Mouse (Mus musculus) heart, postnatal 0 days (tissue): ENCODE data around the gene Tymp. TPM values are rescaled to one million over a fixed set of nuclear protein-coding genes. Genes with fewer than 3 reads are reported as not detected.
A peak's percentile ranks its signal among the peaks of the same experiment; 100 is the strongest.

Experiments
- ATAC-seq: fragments of 200-750 bp; cut with Nextera tagmentation; 2 replicates; pipeline ENCODE4 v1.8.0; 2017; ENCODE audit warnings: low read depth, moderate number of reproducible peaks, moderate library complexity; ENCODE audit not compliant: insufficient read depth
- DNase-seq: peaks from one replicate; pipeline ENCODE4 v3.0.0-alpha.2; 2016; ENCODE audit warnings: low spot score
- H3K27ac ChIP-seq: fragments of 300-500 bp; sonication (generic); 2 replicates; pipeline ENCODE4 v1.5.1; 2014; ENCODE audit warnings: low read depth, mild to moderate bottlenecking
- H3K27me3 ChIP-seq: fragments of 300-500 bp; sonication (generic); 2 replicates; pipeline ENCODE4 v1.6.1; 2014; ENCODE audit warnings: low read length, mixed read lengths; ENCODE audit not compliant: control insufficient read depth, insufficient read depth
- H3K36me3 ChIP-seq: fragments of 300-500 bp; sonication (generic); replicated peaks from 2 replicates; pipeline ENCODE4 v1.6.1; 2014; ENCODE audit warnings: low read length, mixed read lengths; ENCODE audit not compliant: control insufficient read depth, insufficient read depth
- H3K4me1 ChIP-seq: fragments of 300-500 bp; sonication (generic); 2 replicates; pipeline ENCODE4 v1.6.1; 2014; ENCODE audit warnings: antibody characterized with exemption; ENCODE audit not compliant: control insufficient read depth, insufficient read depth
- H3K4me2 ChIP-seq: fragments of 300-500 bp; sonication (generic); 2 replicates; pipeline ENCODE4 v1.6.1; 2014; ENCODE audit warnings: low read depth, mild to moderate bottlenecking, low read length, moderate library complexity
- H3K4me3 ChIP-seq: fragments of 300-500 bp; sonication (generic); 2 replicates; pipeline ENCODE4 v1.5.1; 2014; ENCODE audit warnings: low read depth, low read length
- H3K9ac ChIP-seq: fragments of 300-500 bp; sonication (generic); replicated peaks from 2 replicates; pipeline ENCODE4 v1.6.1; 2014; ENCODE audit warnings: low read depth, low read length, mixed read lengths
- H3K9me3 ChIP-seq: fragments of 300-500 bp; sonication (generic); replicated peaks from 2 replicates; pipeline ENCODE4 v1.6.1; 2016; ENCODE audit warnings: low read length; ENCODE audit not compliant: control insufficient read depth
- CTCF ChIP-seq: IDR thresholded peaks from 2 replicates; pipeline ENCODE4 v1.5.1; 2016; ENCODE audit warnings: antibody characterized with exemption, control low read depth, low read depth
- EP300 ChIP-seq: IDR thresholded peaks from 2 replicates; pipeline ENCODE4 v1.6.1; 2016; ENCODE audit warnings: antibody characterized with exemption, low read depth
- WGBS: fragments of 180-500 bp; shearing (Covaris S2); extraction: QIAGEN DNeasy Blood & Tissue Kit; methylation state at CpG from one replicate; pipeline ENCODE4 v1.1.7; 2014; 5-methylcytosine and 5-hydroxymethylcytosine counted together
- polyA plus RNA-seq: library from polyadenylated mRNA; unstranded; fragments of >200 nt; fragmentation: Nextera tagmentation; extraction: Ambion mirVana; gene quantifications from 2 replicates; pipeline ENCODE4 v1.2.1, GENCODE M21; 2015
- total RNA-seq: library from RNA; depleted of rRNA; stranded (reverse); fragments of >200 nt; gene quantifications from 2 replicates; pipeline ENCODE4 v1.2.3, GENCODE M21; 2014; ENCODE audit warnings: low replicate concordance; rRNA removed

Tymp gene
- total and polyA plus RNA-seq, 2 experiments from 2014 or later, result 1.3 to 1.6 TPM

DNA sequence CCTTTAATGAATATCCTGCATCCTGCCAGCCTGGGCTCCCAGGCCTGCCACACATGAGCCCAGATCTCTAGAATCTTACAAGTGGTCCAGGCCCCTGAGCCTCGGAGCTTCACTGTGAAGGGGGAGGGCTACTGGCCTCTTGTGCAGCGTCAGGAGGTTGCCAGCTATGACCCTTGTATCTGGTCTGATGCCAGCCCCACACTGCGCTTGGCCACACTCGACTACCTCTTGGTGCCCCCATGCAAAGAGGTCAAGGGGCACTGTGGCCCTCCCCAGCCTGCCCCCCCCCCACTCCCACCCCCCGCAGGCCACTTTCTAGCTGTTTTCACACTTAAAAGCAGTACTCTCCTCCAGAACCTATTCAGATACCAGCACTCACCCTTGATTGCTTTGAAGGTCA is 50.4 kb downstream of the Tymp start:
- ATAC-seq, result no peak
- WGBS, result 41% methylated on average over 5 of the region's 5 CpGs
- H3K4me3 ChIP-seq, result no peak overlapping the region

DNA sequence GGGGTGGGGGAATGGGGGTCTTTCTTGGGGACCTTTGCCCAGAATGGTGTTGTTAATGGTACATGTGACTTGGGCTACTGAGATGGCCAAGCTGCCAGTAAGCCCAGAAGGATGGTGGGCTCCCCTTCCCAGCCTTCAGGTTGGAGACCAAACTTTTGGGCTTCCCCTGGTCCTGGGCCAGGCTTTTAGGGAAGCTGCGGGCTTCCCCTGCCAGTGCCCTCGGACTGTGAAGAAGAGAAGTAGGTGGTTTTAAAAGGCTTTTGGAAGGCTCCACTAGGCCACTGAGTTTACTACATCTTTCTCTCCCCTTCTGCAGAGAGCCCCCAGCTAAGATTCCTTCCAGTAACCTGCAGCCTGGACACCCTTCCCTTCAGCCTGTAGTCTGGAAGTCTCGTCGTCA is 53.2 kb downstream of the Tymp start:
- H3K9me3 ChIP-seq, result no peaks in the 10 kb centered on the region
- no peak overlapping the region for H3K27ac ChIP-seq
- no peak for ATAC-seq
- no peak overlapping the region for H3K4me2 ChIP-seq
- no peak overlapping the region for H3K9ac ChIP-seq
- no peaks in the 10 kb centered on the region for H3K36me3 ChIP-seq
- H3K4me1 ChIP-seq, result peaks cover 4% of the 10 kb centered on the region; the same call in 1 of the 2 replicates
- no peak for DNase-seq
- peaks cover 25% of the 10 kb centered on the region for H3K27me3 ChIP-seq
- 86% methylated on average over 4 of the region's 4 CpGs for WGBS
- no peak overlapping the region for H3K4me3 ChIP-seq
- TF ChIP-seq CTCF, result no peak
- TF ChIP-seq EP300, result no peak

More for the DNA sequence above, 50.4 kb downstream of the Tymp start:
- Histone ChIP-seq H3K36me3 (no peaks in the 10 kb centered on the region), H3K27me3 (peaks cover 19% of the 10 kb centered on the region), H3K4me1 (peaks cover 4% of the 10 kb centered on the region; the same call in 1 of the 2 replicates), H3K9ac (no peak overlapping the region), H3K27ac (no peak overlapping the region), H3K9me3 (no peaks in the 10 kb centered on the region), H3K4me2 (no peak overlapping the region)
- DNase-seq, result no peak
- TF ChIP-seq EP300 (no peak), CTCF (no peak)

DNA sequence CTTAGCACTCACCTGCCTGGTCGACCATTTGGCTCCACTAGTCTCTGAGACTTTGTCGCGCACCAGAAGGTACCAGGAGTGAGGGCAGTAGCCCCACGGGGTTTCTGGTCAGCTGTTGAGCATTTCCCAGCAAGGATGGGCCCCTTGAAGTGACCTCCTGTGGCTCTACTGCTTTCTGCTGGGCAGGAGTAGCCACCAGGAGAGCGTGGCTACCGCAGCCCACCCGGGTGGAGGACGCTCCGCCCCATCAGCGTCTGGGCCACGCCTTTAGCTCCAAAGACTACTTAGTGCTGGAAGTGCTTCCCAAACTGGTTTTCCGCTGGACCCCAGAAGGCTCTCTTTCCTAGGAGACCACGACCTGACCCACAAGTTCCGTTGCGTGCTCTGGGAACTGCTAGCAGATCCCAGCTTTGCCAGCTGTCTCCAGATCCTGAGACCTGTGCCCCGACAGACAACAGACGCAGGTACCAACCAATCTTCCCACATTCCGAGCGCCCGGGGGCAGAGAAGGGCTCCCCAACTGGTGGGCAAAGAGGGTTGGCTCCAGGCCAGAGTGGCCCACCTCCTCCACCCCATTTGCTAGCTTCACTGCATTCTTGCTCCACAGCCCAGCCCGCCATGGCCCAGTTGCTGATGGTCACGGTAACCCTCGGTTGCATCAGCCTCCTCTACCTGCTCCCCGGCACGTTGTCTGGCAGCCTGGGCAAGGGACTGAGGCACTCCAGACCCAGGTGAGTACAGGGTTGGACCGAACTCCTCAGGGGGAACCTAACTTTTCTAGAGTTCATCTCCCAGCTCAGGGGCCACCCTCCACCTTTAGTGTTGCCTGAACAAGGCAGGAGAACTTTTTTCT is 53.9 kb downstream of the Tymp start, which contains the start of gene Adm2:
TSS of gene Adm2 (plus strand) at position 51 of the 853 bp plus-strand sequence.
- no peak for DNase-seq
- H3K9ac ChIP-seq, result no peak within 1 kb of the TSS
- no peak; the same call in 1 of the 2 replicates for ATAC-seq
- H3K9me3 ChIP-seq, result no peaks in the 10 kb centered on the region
- H3K4me2 ChIP-seq, result peak within 1 kb of the TSS; percentile 55
- peak within 1 kb of the TSS; percentile 21 for H3K4me3 ChIP-seq
- H3K27me3 ChIP-seq, result peaks cover 25% of the 10 kb centered on the region
- H3K27ac ChIP-seq, result no peak within 1 kb of the TSS
- H3K36me3 ChIP-seq, result no peaks in the 10 kb centered on the region
- 5% methylated on average over 26 of the region's 26 CpGs for WGBS
- no peak for TF ChIP-seq EP300
- TF ChIP-seq CTCF, result no peak
- H3K4me1 ChIP-seq, result peaks cover 4% of the 10 kb centered on the region; the same call in 1 of the 2 replicates

Other genes with a start within 250 kb of the Tymp start
- gene Hdac10, start 248.3 kb downstream of the Tymp start, total RNA-seq, result 14.9 and 17.4 TPM in 2 replicates
- 10.7 and 10.8 TPM in 2 replicates for gene Hdac10, start 248.3 kb downstream of the Tymp start, polyA plus RNA-seq
- 7.1 and 55.2 TPM in 2 replicates for gene Mapk12, start 236.3 kb downstream of the Tymp start, total RNA-seq
- gene Mapk12, start 236.3 kb downstream of the Tymp start, polyA plus RNA-seq, result 18.6 and 18.9 TPM in 2 replicates
- gene Mapk11, start 227.4 kb downstream of the Tymp start, total RNA-seq, result 1.0 and 4.9 TPM in 2 replicates
- gene Mapk11, start 227.4 kb downstream of the Tymp start, polyA plus RNA-seq, result 2.5 and 2.6 TPM in 2 replicates
- gene Plxnb2, start 196.3 kb downstream of the Tymp start, total RNA-seq, result 153 and 199 TPM in 2 replicates
- gene Plxnb2, start 196.3 kb downstream of the Tymp start, polyA plus RNA-seq, result 51.6 and 54.5 TPM in 2 replicates
- gene Dennd6b, start 180.5 kb downstream of the Tymp start, total RNA-seq, result 15.2 and 19.2 TPM in 2 replicates
- 14.5 and 14.8 TPM in 2 replicates for gene Dennd6b, start 180.5 kb downstream of the Tymp start, polyA plus RNA-seq
- gene Ppp6r2, start 165.5 kb downstream of the Tymp start, total RNA-seq, result 65.1 and 98.4 TPM in 2 replicates
- 27.4 and 27.7 TPM in 2 replicates for gene Ppp6r2, start 165.5 kb downstream of the Tymp start, polyA plus RNA-seq
- gene Sbf1, start 61.7 kb downstream of the Tymp start, total RNA-seq, result 113 and 147 TPM in 2 replicates
- 17.7 and 25.6 TPM in 2 replicates for gene Sbf1, start 61.7 kb downstream of the Tymp start, polyA plus RNA-seq
- not detected in 2 replicates for gene Adm2, start 54.3 kb downstream of the Tymp start, total RNA-seq
- gene Adm2, start 54.3 kb downstream of the Tymp start, polyA plus RNA-seq, result not detected in 2 replicates
- not detected in 2 replicates for gene Miox, start 42.6 kb downstream of the Tymp start, total RNA-seq
- not detected in 2 replicates for gene Miox, start 42.6 kb downstream of the Tymp start, polyA plus RNA-seq
- gene Lmf2, start 21.4 kb downstream of the Tymp start, total RNA-seq, result 26.9 and 33.5 TPM in 2 replicates
- gene Lmf2, start 21.4 kb downstream of the Tymp start, polyA plus RNA-seq, result 31.4 and 33.3 TPM in 2 replicates
- 83.8 and 136 TPM in 2 replicates for gene Ncaph2, start 21.3 kb downstream of the Tymp start, total RNA-seq
- 59.4 and 64.3 TPM in 2 replicates for gene Ncaph2, start 21.3 kb downstream of the Tymp start, polyA plus RNA-seq
- 29.0 and 30.6 TPM in 2 replicates for gene Sco2, start 3.2 kb downstream of the Tymp start, total RNA-seq
- 8.1 and 9.4 TPM in 2 replicates for gene Sco2, start 3.2 kb downstream of the Tymp start, polyA plus RNA-seq
- 0.46 TPM in 1 of 2 replicates, not detected in the other for gene Odf3b, start 2.2 kb upstream of the Tymp start, total RNA-seq
- gene Odf3b, start 2.2 kb upstream of the Tymp start, polyA plus RNA-seq, result 0.67 and 1.7 TPM in 2 replicates
- not detected in 2 replicates for gene Klhdc7b, start 7.9 kb upstream of the Tymp start, total RNA-seq
- not detected in 2 replicates for gene Klhdc7b, start 7.9 kb upstream of the Tymp start, polyA plus RNA-seq
- gene Syce3, start 33.5 kb upstream of the Tymp start, total RNA-seq, result not detected in 2 replicates
- not detected in 2 replicates for gene Syce3, start 33.5 kb upstream of the Tymp start, polyA plus RNA-seq
- 600 and 674 TPM in 2 replicates for gene Cpt1b, start 48.8 kb upstream of the Tymp start, total RNA-seq
- 400 and 412 TPM in 2 replicates for gene Cpt1b, start 48.8 kb upstream of the Tymp start, polyA plus RNA-seq
- gene C730034F03Rik, start 52.5 kb upstream of the Tymp start, total RNA-seq, result 0.12 TPM in 1 of 2 replicates, not detected in the other
- 2.0 and 2.4 TPM in 2 replicates for gene C730034F03Rik, start 52.5 kb upstream of the Tymp start, polyA plus RNA-seq
- 0.08 and 2.4 TPM in 2 replicates for gene Gm44502, start 52.7 kb upstream of the Tymp start, total RNA-seq
- 0.80 and 0.82 TPM in 2 replicates for gene Gm44502, start 52.7 kb upstream of the Tymp start, polyA plus RNA-seq
- 64.5 and 78.3 TPM in 2 replicates for gene Chkb, start 52.9 kb upstream of the Tymp start, total RNA-seq
- 130 and 142 TPM in 2 replicates for gene Chkb, start 52.9 kb upstream of the Tymp start, polyA plus RNA-seq
- 0.84 TPM in 1 of 2 replicates, not detected in the other for gene Mapk8ip2, start 76.9 kb upstream of the Tymp start, total RNA-seq
- 0.15 and 0.23 TPM in 2 replicates for gene Mapk8ip2, start 76.9 kb upstream of the Tymp start, polyA plus RNA-seq
- gene Arsa, start 100.4 kb upstream of the Tymp start, total RNA-seq, result 14.1 and 17.6 TPM in 2 replicates
- gene Arsa, start 100.4 kb upstream of the Tymp start, polyA plus RNA-seq, result 10.4 and 12.7 TPM in 2 replicates
- gene Shank3, start 122.6 kb upstream of the Tymp start, total RNA-seq, result 17.1 and 26.5 TPM in 2 replicates
- gene Shank3, start 122.6 kb upstream of the Tymp start, polyA plus RNA-seq, result 0.81 and 1.1 TPM in 2 replicates
- not detected in 2 replicates for gene Acr, start 191.3 kb upstream of the Tymp start, total RNA-seq
- 0.23 TPM in 1 of 2 replicates, not detected in the other for gene Acr, start 191.3 kb upstream of the Tymp start, polyA plus RNA-seq
- gene Rabl2, start 214.9 kb upstream of the Tymp start, total RNA-seq, result 9.6 and 12.7 TPM in 2 replicates
- 9.2 and 10.3 TPM in 2 replicates for gene Rabl2, start 214.9 kb upstream of the Tymp start, polyA plus RNA-seq